Mouse (Mus musculus): Measurements from ENCODE around the gene Ptpn5.

- no peak for TF ChIP-seq CTCF (IDR thresholded peaks at IDR 0.05; ENCODE audit: low read depth, low read length)
- TF ChIP-seq POLR2A (IDR thresholded peaks at IDR 0.05; ENCODE audit: extremely low read depth, insufficient read depth, low read length) = no peak
Observed at GRCm38 (mm10) chr7:47163203-47163602, 29.7 kb upstream of the Ptpn5 start.
